Mouse (Mus musculus): ENCODE measurements around the gene Siglec1.
"Not testable (repeated sequence)": the region's sequence is repeated elsewhere in the genome, so short reads cannot be mapped to it uniquely, and the experiment has no call there.

The Siglec1 gene

GRCm38 (mm10) chr2:131086667-131087390 is at the start of gene Siglec1:
Gene Siglec1 (minus strand): TSS chr2:131086765.
- DNase-seq (ENCODE audit: extremely low spot score) = no peak

GRCm38 (mm10) chr2:131135521-131136139 is 49.1 kb upstream of the Siglec1 start:
- no peak for DNase-seq (ENCODE audit: extremely low spot score)

GRCm38 (mm10) chr2:131134826-131135400 is 48.3 kb upstream of the Siglec1 start:
- DNase-seq (ENCODE audit: extremely low spot score) = no peak

DNA sequence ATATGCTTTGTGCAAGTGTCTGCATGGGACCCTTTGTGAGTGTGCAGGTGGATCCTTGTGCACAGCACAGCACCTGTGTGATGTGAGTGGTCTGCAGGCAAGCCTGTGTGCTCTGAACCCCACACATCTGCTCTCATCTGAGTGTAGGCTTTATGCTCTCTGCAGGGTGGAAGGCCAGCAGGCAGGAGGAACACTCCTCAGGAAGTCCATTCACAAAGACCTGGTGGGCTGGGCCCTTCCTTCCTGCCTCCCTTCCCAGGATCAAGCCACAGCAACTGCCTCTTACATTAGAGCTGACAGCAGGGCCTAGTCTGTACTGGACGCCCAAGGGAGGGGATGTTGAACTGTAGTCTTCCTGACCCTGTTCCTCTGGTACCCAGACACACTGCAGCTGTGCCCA is 47.8 kb upstream of the Siglec1 start:
- no peak for DNase-seq (ENCODE audit: extremely low spot score)

DNA sequence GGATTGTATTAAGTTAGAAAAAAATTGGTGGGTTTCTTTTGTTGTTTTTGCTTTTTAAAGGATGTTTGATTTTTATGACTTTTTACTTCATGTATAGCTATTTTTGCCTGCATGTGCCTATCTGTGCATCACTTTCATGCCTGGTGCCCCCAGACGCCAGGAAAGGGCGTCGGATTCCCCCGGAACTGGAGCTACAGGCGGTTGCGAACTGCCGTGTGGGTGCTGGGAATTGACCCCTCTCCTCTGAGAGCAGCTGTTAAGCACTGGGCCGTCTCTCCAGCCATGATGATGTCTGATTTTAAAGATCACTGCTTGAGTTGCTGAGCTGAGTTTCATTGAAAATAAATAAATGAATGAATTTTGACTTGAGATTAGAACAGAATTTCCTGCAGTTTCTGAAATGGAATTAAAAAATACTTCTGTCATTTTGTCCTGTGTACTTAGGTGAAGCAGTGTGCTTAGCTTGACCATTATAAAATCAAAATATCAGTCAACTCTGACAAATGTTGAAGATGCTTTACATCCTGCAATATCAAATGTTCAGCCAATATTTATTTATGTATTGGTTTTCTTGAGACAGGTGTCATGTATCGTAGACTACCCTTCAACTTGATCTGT is 46.5 kb upstream of the Siglec1 start, which contains the start of gene Gm11037:
Gene Gm11037 (plus strand): TSS at position 568 of the 618 bp plus-strand sequence.
- DNase-seq (ENCODE audit: extremely low spot score) = no peak

GRCm38 (mm10) chr2:131132111-131132888 is 45.7 kb upstream of the Siglec1 start:
- DNase-seq (ENCODE audit: extremely low spot score) = no peak

- DNase-seq (ENCODE audit: extremely low spot score) = no peak
These were observed 44.3 kb upstream of the Siglec1 start for GRCm38 (mm10) chr2:131130849-131131248.

DNA sequence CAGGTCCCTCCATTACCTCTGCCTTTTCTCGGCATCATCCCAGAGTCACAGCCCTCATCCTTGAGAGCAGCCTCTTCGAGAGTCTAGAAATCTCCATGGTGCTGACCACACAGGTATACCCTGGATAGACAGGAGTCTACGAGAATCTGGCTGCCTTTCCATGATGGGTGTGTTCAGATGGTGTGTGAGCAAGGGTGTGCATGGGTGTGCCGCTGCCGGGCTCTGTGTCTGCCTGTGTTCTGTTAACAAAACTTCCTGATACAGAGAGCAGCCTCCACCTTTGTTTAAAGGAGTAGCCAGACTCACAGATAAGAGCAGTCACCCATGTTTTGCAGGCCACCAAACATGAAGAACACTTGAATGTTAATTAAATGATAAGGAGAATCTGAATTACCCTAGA is 43.3 kb upstream of the Siglec1 start:
- DNase-seq (ENCODE audit: extremely low spot score) = no peak

DNA sequence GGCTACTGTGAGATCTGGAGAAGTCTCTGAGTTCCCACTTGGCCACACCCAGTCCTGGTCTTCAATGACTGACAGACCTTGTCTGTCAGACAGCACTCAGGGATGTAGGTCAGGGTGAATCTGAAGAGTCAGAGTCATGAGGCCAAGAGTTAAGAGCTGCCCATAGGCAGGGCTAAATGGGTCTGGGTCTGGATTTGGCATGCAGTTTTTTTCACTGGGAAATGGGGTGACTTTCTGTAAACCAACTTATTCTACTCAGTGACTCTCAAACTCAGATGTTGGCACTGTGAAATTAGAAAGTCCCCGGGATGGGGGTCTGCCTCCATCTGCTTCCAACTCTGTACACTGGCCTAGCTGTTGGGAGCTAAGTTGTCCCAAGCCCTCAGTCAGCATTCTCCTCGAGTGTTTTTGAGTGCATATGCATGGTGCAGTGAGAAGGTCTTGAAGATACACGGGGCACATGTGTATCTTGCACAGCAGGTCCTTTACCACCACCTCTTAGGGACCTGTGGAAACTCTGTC is 42.1 kb upstream of the Siglec1 start:
- no peak for DNase-seq (ENCODE audit: extremely low spot score)

DNA sequence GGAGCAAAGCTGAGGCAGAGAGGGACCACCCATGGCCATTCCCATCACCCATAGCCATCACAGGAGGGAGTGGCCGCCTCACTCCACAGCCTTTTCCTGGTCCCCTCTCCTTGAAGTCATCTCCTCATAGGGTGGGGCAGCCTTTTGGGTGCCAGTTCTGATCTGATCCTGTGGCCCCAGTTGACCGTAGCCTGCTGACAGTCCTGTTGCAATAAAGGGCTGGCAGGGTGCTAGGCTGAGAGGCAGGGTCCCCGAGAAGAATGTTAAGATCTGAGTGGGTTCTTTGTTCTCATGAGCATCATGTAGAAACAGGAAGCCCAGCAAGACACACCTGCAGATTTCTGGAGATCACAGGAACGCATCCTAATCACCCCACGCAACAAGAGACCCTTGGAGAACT is 41.6 kb upstream of the Siglec1 start:
- no peak for DNase-seq (ENCODE audit: extremely low spot score)

GRCm38 (mm10) chr2:131127161-131127730 is 40.7 kb upstream of the Siglec1 start, which contains the start of gene Hspa12b:
Gene Hspa12b (plus strand): TSS chr2:131127280.
- peak; percentile 85 for DNase-seq (ENCODE audit: extremely low spot score)

GRCm38 (mm10) chr2:131125964-131126815 is 39.6 kb upstream of the Siglec1 start:
- DNase-seq (ENCODE audit: extremely low spot score) = no peak

DNA sequence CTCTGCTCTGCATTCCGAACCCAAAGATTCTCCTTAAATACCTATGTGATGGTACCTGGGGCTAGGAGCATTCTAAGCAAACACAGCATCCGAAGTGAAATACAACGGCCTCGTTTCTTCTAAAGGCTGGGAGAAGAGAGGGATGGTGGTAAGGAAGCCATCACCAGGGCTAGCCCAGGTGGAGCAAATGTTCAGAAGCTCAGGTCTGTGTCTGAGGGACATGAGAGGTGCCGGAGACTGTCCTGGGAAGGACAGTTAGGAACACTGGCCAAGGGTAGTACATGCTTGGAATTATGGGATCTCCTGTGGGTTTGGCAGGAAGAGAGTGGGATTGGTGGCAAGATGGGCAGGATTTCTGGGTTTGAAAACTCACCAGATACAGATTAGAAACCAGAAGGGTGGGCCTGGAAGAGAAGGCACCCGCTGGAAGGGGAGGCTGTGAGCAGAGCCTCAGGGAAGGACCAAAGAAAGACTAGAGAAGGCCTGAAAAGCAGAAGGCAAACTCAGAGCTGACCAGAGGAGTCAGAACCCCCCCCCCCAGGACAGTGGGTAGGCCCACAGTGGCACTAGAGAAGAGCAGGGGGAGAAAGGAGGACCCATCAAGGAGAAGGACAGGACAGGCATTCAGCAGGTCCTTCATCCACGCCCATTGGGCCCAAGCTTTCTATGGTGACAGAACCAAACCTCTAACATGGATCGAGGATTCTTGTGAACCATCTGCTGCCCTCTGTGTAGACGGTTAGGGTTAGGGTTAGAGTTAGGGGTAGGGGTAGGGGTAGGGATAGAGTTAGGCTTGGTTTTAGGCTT is 38.8 kb upstream of the Siglec1 start:
- DNase-seq (ENCODE audit: extremely low spot score) = no peak

- no peak for DNase-seq (ENCODE audit: extremely low spot score)
These were observed 37.6 kb upstream of the Siglec1 start for GRCm38 (mm10) chr2:131124166-131124565.

DNA sequence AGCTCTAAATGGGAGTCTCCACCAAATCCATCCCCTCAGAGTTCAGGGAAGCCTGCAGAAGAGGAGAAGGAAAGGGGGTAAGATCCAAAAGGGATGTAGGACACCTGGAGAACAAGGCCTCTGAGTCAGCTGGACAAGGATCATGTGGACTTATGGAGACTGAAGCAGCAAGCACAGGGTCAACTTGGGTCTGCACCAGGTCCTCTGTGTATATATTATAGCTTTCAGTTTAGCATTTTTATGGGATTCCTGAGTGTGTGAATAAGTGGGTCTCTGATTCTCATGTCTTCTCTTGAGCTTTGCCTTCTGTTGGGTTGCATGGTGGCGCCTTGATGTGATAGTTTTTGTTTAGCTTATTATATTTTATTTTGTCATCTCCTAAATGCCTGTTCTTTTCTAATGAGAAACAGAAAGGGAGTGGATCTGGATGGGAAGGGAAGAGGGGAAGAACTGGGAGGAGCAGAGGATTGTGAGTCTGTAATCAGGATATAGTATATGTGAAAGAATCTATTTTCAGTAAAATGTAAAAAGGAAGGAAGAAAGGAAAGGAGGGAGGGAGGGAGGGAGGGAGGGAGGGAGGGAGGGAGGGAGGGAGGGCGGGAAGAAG is 32.5 kb upstream of the Siglec1 start:
- DNase-seq (ENCODE audit: extremely low spot score) = no peak

DNA sequence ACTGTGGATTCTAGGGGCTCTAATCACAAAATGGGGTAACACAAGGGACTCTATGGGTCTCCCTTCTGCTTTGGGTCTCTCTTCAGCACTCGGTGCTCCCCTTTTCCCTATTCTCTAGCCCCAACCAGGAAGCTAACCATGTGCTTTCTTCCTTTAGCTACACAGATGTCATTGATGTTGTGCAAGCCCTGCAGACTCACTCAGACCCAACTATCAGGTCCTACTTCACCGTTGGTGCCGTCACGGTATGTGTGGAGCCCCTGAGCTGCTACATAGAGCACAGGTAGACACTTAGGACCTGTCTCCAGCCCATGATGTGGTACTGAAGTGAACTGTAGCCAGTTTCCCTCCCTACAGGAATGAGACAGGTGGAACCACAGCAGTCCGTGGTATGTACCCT is 19.4 kb upstream of the Siglec1 start:
- no peak for DNase-seq (ENCODE audit: extremely low spot score)

- DNase-seq (ENCODE audit: extremely low spot score) = not testable (repeated sequence)
These were observed 18.5 kb upstream of the Siglec1 start for GRCm38 (mm10) chr2:131105061-131105460.

- DNase-seq (ENCODE audit: extremely low spot score) = no peak
These were observed 17.5 kb upstream of the Siglec1 start for GRCm38 (mm10) chr2:131104021-131104420.

- DNase-seq (ENCODE audit: extremely low spot score) = no peak
These were observed 15.0 kb upstream of the Siglec1 start for GRCm38 (mm10) chr2:131101530-131101929.
